Mouse (Mus musculus): Measurements from ENCODE around the gene Rab31. TPM values are rescaled to one million over a fixed set of nuclear protein-coding genes. Genes with fewer than 3 reads are reported as not detected.

Rab31 gene
- polyA plus RNA-seq, 1 experiment from 2014 or later = 53.2 TPM

DNA sequence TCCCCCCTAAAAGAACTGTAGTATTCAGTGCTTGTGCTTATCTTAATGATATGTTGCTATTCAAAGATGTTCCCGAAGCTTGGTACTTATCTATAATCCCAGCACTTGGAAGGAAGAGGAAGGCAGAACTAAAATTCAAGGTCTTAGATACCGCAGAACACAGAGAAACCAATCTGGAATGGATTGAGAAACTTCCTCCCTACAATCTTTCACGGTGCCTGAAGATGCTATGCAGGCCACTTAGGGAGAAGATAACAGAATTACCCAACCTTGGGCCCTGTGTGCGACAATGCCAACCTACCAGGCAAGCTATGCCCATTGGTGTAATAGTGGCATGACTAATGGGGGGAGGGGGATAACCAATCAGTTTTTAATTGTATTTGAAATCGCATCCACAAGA is 163.8 kb downstream of the Rab31 start:
- Histone ChIP-seq H3K27ac (replicated peaks; ENCODE audit: low read depth, low read length) (no peak overlapping the region), H3K4me2 (ENCODE audit: low read depth, severe bottlenecking) (no peak overlapping the region), H3K27me3 (ENCODE audit: control insufficient read depth, insufficient read depth, low read length) (no peaks in the 10 kb centered on the region), H3K4me1 (ENCODE audit: control insufficient read depth, insufficient read depth, low read length) (peaks cover 8% of the 10 kb centered on the region; the same call in 1 of the 2 replicates), H3K36me3 (ENCODE audit: control insufficient read depth, insufficient read depth, low read length) (no peaks in the 10 kb centered on the region), H3K4me3 (ENCODE audit: low read depth, low read length) (no peak overlapping the region), H3K9me3 (ENCODE audit: control insufficient read depth, low read length) (no peaks in the 10 kb centered on the region), H3K9ac (ENCODE audit: low read length) (no peak overlapping the region)
- ATAC-seq (ENCODE audit: insufficient number of reproducible peaks, low FRiP score, low TSS enrichment, low read depth) (no peak), DNase-seq (ENCODE audit: low spot score) (no peak)
- WGBS = 84% methylated on average over 5 of the region's 5 CpGs

DNA sequence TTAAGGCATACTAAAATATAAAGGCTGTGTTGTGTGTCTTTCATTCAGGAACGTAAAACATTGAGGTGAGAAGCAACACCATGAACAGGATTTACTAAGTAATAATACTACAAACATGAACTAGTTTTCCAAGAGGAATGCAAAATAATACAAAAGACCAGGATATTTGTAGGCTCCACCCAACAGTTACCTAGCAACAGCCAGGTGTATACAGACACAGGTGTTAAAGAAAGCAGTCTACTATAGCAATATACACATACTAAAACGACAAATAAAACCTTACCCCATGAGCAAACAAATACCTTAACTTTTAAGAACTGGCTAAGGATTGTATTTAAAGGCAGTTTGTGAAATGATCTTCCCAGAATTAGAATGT is 164.3 kb downstream of the Rab31 start:
- Histone ChIP-seq H3K36me3 (ENCODE audit: control insufficient read depth, insufficient read depth, low read length) (no peaks in the 10 kb centered on the region), H3K9ac (ENCODE audit: low read length) (no peak overlapping the region), H3K4me2 (ENCODE audit: low read depth, severe bottlenecking) (no peak overlapping the region), H3K9me3 (ENCODE audit: control insufficient read depth, low read length) (no peaks in the 10 kb centered on the region), H3K27me3 (ENCODE audit: control insufficient read depth, insufficient read depth, low read length) (no peaks in the 10 kb centered on the region), H3K4me1 (ENCODE audit: control insufficient read depth, insufficient read depth, low read length) (peaks cover 8% of the 10 kb centered on the region; the same call in 1 of the 2 replicates), H3K27ac (replicated peaks; ENCODE audit: low read depth, low read length) (no peak overlapping the region), H3K4me3 (ENCODE audit: low read depth, low read length) (no peak overlapping the region)
- DNase-seq (ENCODE audit: low spot score) (no peak), ATAC-seq (ENCODE audit: insufficient number of reproducible peaks, low FRiP score, low TSS enrichment, low read depth) (no peak)
- 82% methylated on average over 2 of the region's 2 CpGs for WGBS

DNA sequence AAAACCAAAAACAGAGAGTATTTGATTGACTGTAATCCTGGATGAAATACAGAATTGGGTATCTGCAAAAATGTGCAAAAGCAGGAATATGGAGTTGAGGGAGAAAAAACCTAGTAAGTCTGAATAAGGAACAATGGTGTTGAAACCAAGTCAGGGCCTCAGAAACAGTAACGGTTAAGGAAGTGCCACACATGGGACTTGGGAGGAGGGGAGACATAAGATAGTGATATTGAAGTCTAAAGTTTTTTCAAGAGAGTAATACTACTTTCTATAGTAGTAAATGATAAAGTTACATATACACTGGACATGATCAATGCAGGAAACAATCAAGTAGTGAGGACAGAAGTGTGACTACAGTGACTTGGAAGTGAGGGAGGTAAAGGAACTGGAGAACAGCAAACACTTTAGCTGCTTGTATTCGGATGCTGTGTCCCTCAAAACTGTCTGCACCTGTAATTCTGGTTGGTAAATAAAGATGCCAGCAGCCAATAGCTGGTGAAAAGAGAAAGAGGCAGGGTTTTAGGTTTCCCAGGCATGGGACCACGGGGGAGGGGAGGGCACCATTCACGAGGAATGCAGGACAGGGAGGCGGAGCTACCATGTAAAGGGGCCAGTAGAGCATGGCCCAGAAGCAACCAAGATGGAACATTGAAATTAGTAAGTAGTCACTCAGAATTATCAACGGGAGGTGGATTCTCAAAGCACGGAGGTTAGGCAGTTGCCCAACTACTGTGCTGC is 164.8 kb downstream of the Rab31 start:
- no peak overlapping the region for H3K27ac ChIP-seq (replicated peaks; ENCODE audit: low read depth, low read length)
- peaks cover 8% of the 10 kb centered on the region; the same call in 1 of the 2 replicates for H3K4me1 ChIP-seq (ENCODE audit: control insufficient read depth, insufficient read depth, low read length)
- ATAC-seq (ENCODE audit: insufficient number of reproducible peaks, low FRiP score, low TSS enrichment, low read depth) (no peak), DNase-seq (ENCODE audit: low spot score) (no peak)
- WGBS = 56% methylated on average over 7 of the region's 7 CpGs
- H3K36me3 ChIP-seq (ENCODE audit: control insufficient read depth, insufficient read depth, low read length) = no peaks in the 10 kb centered on the region
- no peaks in the 10 kb centered on the region for H3K27me3 ChIP-seq (ENCODE audit: control insufficient read depth, insufficient read depth, low read length)
- H3K4me3 ChIP-seq (ENCODE audit: low read depth, low read length) = no peak overlapping the region
- no peak overlapping the region; the same call in 1 of the 2 replicates for H3K9ac ChIP-seq (ENCODE audit: low read length)
- no peaks in the 10 kb centered on the region for H3K9me3 ChIP-seq (ENCODE audit: control insufficient read depth, low read length)
- H3K4me2 ChIP-seq (ENCODE audit: low read depth, severe bottlenecking) = no peak overlapping the region

DNA sequence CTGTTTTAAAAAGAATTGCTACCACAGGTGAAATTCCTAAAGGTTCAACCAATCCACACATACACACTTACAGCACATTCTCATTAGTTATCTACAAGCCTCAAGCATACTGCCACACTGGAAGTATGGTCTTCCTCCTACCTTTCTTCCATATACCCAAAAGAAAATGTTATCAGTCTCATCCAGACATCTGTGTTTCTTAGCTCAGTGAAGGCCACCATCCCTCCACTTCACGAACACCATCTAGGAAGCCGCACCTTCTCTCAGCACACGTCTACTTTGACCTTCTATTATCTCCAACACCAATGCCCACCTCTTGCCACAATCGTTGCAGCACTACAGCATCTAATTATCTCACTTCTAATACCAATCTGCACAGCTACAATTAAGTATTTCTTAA is 166.5 kb downstream of the Rab31 start:
- Histone ChIP-seq H3K27me3 (ENCODE audit: control insufficient read depth, insufficient read depth, low read length) (no peaks in the 10 kb centered on the region), H3K27ac (replicated peaks; ENCODE audit: low read depth, low read length) (no peak overlapping the region), H3K9me3 (ENCODE audit: control insufficient read depth, low read length) (no peaks in the 10 kb centered on the region), H3K4me2 (ENCODE audit: low read depth, severe bottlenecking) (no peak overlapping the region), H3K4me3 (ENCODE audit: low read depth, low read length) (no peak overlapping the region), H3K9ac (ENCODE audit: low read length) (no peak overlapping the region), H3K36me3 (ENCODE audit: control insufficient read depth, insufficient read depth, low read length) (no peaks in the 10 kb centered on the region), H3K4me1 (ENCODE audit: control insufficient read depth, insufficient read depth, low read length) (peaks cover 7% of the 10 kb centered on the region; the same call in 1 of the 2 replicates)
- WGBS = 90% methylated on average over 4 of the region's 4 CpGs
- no peak for DNase-seq (ENCODE audit: low spot score)
- no peak for ATAC-seq (ENCODE audit: insufficient number of reproducible peaks, low FRiP score, low TSS enrichment, low read depth)

DNA sequence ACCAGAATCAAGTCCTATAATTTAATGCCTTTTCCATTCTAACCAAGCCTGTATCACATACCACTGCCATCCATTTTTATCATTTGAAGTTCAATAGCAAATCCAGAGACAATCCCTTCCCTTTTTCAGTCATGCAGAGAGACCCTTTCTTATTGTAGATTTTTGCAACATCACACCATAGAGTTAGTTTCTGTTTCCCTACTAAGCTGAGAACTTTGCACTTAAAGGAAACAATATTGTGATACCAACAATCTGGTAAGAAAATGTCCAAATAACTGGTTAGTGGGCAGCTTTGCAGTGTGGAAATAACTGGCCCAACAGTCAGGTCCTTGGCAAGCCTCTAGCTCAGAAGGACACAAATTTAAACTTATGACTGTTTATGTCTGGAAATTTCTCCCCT is 167.7 kb downstream of the Rab31 start:
- H3K27ac ChIP-seq (replicated peaks; ENCODE audit: low read depth, low read length) = no peak overlapping the region
- H3K36me3 ChIP-seq (ENCODE audit: control insufficient read depth, insufficient read depth, low read length) = no peaks in the 10 kb centered on the region
- H3K9me3 ChIP-seq (ENCODE audit: control insufficient read depth, low read length) = no peaks in the 10 kb centered on the region
- no peak overlapping the region for H3K4me3 ChIP-seq (ENCODE audit: low read depth, low read length)
- DNase-seq (ENCODE audit: low spot score) = no peak
- no peak for ATAC-seq (ENCODE audit: insufficient number of reproducible peaks, low FRiP score, low TSS enrichment, low read depth)
- no peak overlapping the region for H3K9ac ChIP-seq (ENCODE audit: low read length)
- no peaks in the 10 kb centered on the region for H3K27me3 ChIP-seq (ENCODE audit: control insufficient read depth, insufficient read depth, low read length)
- peaks cover 6% of the 10 kb centered on the region; the same call in 1 of the 2 replicates for H3K4me1 ChIP-seq (ENCODE audit: control insufficient read depth, insufficient read depth, low read length)
- H3K4me2 ChIP-seq (ENCODE audit: low read depth, severe bottlenecking) = no peak overlapping the region

DNA sequence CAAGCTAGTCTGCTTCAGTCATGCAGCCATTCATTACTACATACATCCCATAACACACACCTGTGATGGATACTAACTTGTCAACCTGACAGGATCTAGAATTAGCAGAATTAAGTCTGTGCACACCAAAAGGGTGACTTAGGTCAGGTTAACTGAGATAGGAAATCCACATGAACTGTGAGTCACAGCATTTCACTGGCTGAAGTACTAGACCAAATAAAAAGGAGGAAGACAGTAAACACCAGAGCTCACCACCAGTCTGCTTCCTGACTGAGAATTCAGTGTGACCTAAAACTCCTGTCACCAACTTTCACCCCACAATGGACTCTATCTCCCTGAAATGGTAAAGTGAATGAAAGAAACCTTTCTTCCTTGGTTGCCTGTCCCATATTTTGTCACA is 168.2 kb downstream of the Rab31 start:
- Histone ChIP-seq H3K4me2 (ENCODE audit: low read depth, severe bottlenecking) (no peak overlapping the region), H3K4me3 (ENCODE audit: low read depth, low read length) (no peak overlapping the region), H3K9ac (ENCODE audit: low read length) (no peak overlapping the region), H3K4me1 (ENCODE audit: control insufficient read depth, insufficient read depth, low read length) (peaks cover 6% of the 10 kb centered on the region; the same call in 1 of the 2 replicates), H3K9me3 (ENCODE audit: control insufficient read depth, low read length) (no peaks in the 10 kb centered on the region), H3K27ac (replicated peaks; ENCODE audit: low read depth, low read length) (no peak overlapping the region), H3K36me3 (ENCODE audit: control insufficient read depth, insufficient read depth, low read length) (no peaks in the 10 kb centered on the region), H3K27me3 (ENCODE audit: control insufficient read depth, insufficient read depth, low read length) (no peaks in the 10 kb centered on the region)
- DNase-seq (ENCODE audit: low spot score) = no peak
- no peak for ATAC-seq (ENCODE audit: insufficient number of reproducible peaks, low FRiP score, low TSS enrichment, low read depth)

Other genes with a start within 250 kb of the Rab31 start
- gene Tmem232, start 232.0 kb downstream of the Rab31 start, polyA plus RNA-seq (2014; fragmentation: Nextera tagmentation; extraction: Ambion mirVana) = 0.05 TPM in 1 of 2 replicates, not detected in the other
- 189 and 192 TPM in 2 replicates for gene Vapa, start 159.2 kb downstream of the Rab31 start, polyA plus RNA-seq (2014; fragmentation: Nextera tagmentation; extraction: Ambion mirVana)
- gene Txndc2, start 130.6 kb downstream of the Rab31 start, polyA plus RNA-seq (2014; fragmentation: Nextera tagmentation; extraction: Ambion mirVana) = not detected in 2 replicates
- gene Ppp4r1, start 9.8 kb upstream of the Rab31 start, polyA plus RNA-seq (2014; fragmentation: Nextera tagmentation; extraction: Ambion mirVana) = 62.4 and 64.0 TPM in 2 replicates
- gene Ralbp1, start 113.0 kb upstream of the Rab31 start, polyA plus RNA-seq (2014; fragmentation: Nextera tagmentation; extraction: Ambion mirVana) = 52.6 and 55.2 TPM in 2 replicates
- 134 and 137 TPM in 2 replicates for gene Twsg1, start 178.5 kb upstream of the Rab31 start, polyA plus RNA-seq (2014; fragmentation: Nextera tagmentation; extraction: Ambion mirVana)